Mouse (Mus musculus) mouse trophoblast stem cell (cell line): ENCODE results near the gene Olfr986.

Source experiments
- in situ Hi-C, 2 experiments: fragments of 300-500 bp; cut with MseI, MboI; formaldehyde crosslinking; loops; 2 replicates in 1 of 2; 3 replicates in 1 of 2; pipeline ENCODE4 v1.15.1; 2025

Olfr986 gene

GRCm38 (mm10) chr9:40234233-40235072 is 53.7 kb downstream of the Olfr986 start:
- in situ Hi-C loops = no loop called here

GRCm38 (mm10) chr9:40235220-40235619 is 54.5 kb downstream of the Olfr986 start:
- in situ Hi-C loops = no loop called here
